Mouse (Mus musculus) stomach, postnatal 0 days (tissue): Measurements from ENCODE around the gene Cadm1.

Experiments used
- CTCF ChIP-seq: IDR thresholded peaks from 2 replicates; pipeline ENCODE4 v1.5.1; 2016; ENCODE audit warnings: antibody characterized with exemption, low read depth, mild to moderate bottlenecking, moderate library complexity
- EP300 ChIP-seq: optimal IDR thresholded peaks from 2 replicates; pipeline ENCODE3; 2016; ENCODE audit warnings: antibody characterized with exemption

GRCm38 (mm10) chr9:47858134-47858533 lies 328.2 kb downstream of the Cadm1 start:
- TF ChIP-seq CTCF, result no peak
- no peak for TF ChIP-seq EP300
